Mouse (Mus musculus) limb, embryonic 14.5 days (tissue): ENCODE measurements at regions not wholly inside any gene's neighbourhood (a gene's known extent, or its start where the extent isn't known, plus 50 kb on each side); places are given as distances from the start of the nearest gene placed in this dataset.

ENCODE experiments used
- ATAC-seq: fragments of 200-750 bp; cut with Nextera tagmentation; 2 replicates; pipeline ENCODE4 v1.8.0; 2017; ENCODE audit warnings: low read depth, moderate number of reproducible peaks, moderate TSS enrichment; ENCODE audit not compliant: low FRiP score
- DNase-seq: peaks from one replicate; pipeline ENCODE4 v3.0.0-alpha.2; 2015; ENCODE audit warnings: low spot score
- H3K27ac ChIP-seq: fragments of 300-500 bp; sonication (generic); replicated peaks from 2 replicates; pipeline ENCODE4 v1.5.1; 2014; ENCODE audit warnings: low read depth, mild to moderate bottlenecking, low read length, moderate library complexity, mixed read lengths
- H3K27me3 ChIP-seq: fragments of 300-500 bp; sonication (generic); 2 replicates; pipeline ENCODE4 v1.6.1; 2014; ENCODE audit warnings: low read length, mixed read lengths; ENCODE audit not compliant: control insufficient read depth, insufficient read depth
- H3K36me3 ChIP-seq: fragments of 300-500 bp; sonication (generic); 2 replicates; pipeline ENCODE4 v1.6.1; 2014; ENCODE audit warnings: mild to moderate bottlenecking, low read length, moderate library complexity, mixed read lengths; ENCODE audit not compliant: control insufficient read depth, insufficient read depth
- H3K4me1 ChIP-seq: fragments of 300-500 bp; sonication (generic); 2 replicates; pipeline ENCODE4 v1.6.1; 2014; ENCODE audit warnings: antibody characterized with exemption, low read length, mixed read lengths; ENCODE audit not compliant: control insufficient read depth, insufficient read depth
- H3K4me2 ChIP-seq: fragments of 300-500 bp; sonication (generic); replicated peaks from 2 replicates; pipeline ENCODE4 v1.6.1; 2014; ENCODE audit warnings: low read depth, mild to moderate bottlenecking, low read length, moderate library complexity; ENCODE audit not compliant: severe bottlenecking
- H3K4me3 ChIP-seq: fragments of 300-500 bp; sonication (generic); replicated peaks from 2 replicates; pipeline ENCODE4 v1.5.1; 2014; ENCODE audit warnings: low read length
- H3K9ac ChIP-seq: fragments of 300-500 bp; sonication (generic); 2 replicates; pipeline ENCODE4 v1.6.1; 2014; ENCODE audit warnings: mild to moderate bottlenecking, low read depth, low read length, moderate library complexity; ENCODE audit not compliant: severe bottlenecking
- H3K9me3 ChIP-seq: fragments of 300-500 bp; sonication (generic); 2 replicates; pipeline ENCODE4 v1.6.1; 2016; ENCODE audit warnings: low read length; ENCODE audit not compliant: control insufficient read depth
- POLR2A ChIP-seq: fragments of 200-500 bp; IDR thresholded peaks from 2 replicates; pipeline ENCODE4 v1.8.0; 2012; ENCODE audit warnings: inconsistent platforms, mild to moderate bottlenecking, moderate library complexity, borderline replicate concordance; ENCODE audit not compliant: insufficient read depth, insufficient read length; ENCODE audit errors: extremely low read depth
- WGBS: fragments of 180-500 bp; shearing (Covaris S2); extraction: QIAGEN DNeasy Blood & Tissue Kit; methylation state at CpG from one replicate; pipeline ENCODE4 v1.1.7; 2014; 5-methylcytosine and 5-hydroxymethylcytosine counted together

DNA sequence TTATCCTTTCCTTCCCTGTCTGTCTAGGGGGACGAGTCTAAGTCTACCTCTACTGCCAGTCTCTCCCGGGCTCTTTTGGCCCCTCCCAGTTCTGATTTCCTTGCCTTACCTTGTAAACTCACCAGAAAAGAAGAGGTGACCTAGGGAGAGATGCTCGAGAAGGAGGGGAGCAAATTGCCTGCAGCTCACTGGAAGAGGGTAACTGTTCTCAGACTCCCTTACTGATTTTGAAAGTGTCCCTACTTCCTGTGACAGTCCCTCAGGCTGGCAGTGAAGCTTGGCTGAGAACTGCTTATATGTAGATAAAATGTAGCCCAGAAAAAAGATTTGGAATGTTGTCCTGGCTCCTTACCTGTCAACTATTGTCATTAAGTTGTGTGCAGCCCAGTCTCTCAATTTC is 180.6 kb upstream of the Tab2 start:
- no peaks in the 10 kb centered on the region for H3K27me3 ChIP-seq
- H3K9me3 ChIP-seq: no peaks in the 10 kb centered on the region
- no peak overlapping the region for H3K4me3 ChIP-seq
- no peak overlapping the region for H3K9ac ChIP-seq
- H3K4me2 ChIP-seq: no peak overlapping the region
- ATAC-seq (no peak), DNase-seq (no peak)
- no peaks in the 10 kb centered on the region for H3K36me3 ChIP-seq
- no peak overlapping the region for H3K27ac ChIP-seq
- TF ChIP-seq POLR2A: no peak
- WGBS: 62% methylated on average over 3 of the region's 3 CpGs
- peaks cover 10% of the 10 kb centered on the region for H3K4me1 ChIP-seq

DNA sequence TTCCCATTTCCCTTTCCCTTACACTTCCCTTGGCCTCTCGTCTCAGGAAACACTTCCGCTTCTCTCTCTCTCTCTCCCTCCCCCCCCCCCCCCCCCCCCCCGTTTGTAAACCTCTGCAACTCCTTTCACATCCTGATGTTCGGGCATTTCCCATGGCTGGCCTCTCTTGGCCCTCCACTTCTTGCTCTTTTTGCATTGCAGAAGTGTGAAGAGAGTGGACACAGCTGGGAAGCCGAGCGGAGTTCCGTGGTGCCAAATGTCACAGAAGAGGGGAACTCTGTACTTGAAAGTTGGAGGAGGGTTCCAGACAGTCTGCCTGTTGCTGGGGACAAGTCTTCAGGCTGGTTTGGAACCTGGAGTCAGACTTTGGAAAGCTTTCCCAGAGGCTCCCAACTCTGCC is 179.2 kb upstream of the Tab2 start:
- 65% methylated on average over 7 of the region's 7 CpGs for WGBS
- Histone ChIP-seq H3K4me3 (no peak overlapping the region), H3K4me2 (no peak overlapping the region), H3K4me1 (peaks cover 10% of the 10 kb centered on the region), H3K9ac (no peak overlapping the region), H3K27ac (no peak overlapping the region), H3K36me3 (no peaks in the 10 kb centered on the region), H3K27me3 (no peaks in the 10 kb centered on the region), H3K9me3 (no peaks in the 10 kb centered on the region)
- ATAC-seq: no peak
- no peak for TF ChIP-seq POLR2A
- no peak for DNase-seq

DNA sequence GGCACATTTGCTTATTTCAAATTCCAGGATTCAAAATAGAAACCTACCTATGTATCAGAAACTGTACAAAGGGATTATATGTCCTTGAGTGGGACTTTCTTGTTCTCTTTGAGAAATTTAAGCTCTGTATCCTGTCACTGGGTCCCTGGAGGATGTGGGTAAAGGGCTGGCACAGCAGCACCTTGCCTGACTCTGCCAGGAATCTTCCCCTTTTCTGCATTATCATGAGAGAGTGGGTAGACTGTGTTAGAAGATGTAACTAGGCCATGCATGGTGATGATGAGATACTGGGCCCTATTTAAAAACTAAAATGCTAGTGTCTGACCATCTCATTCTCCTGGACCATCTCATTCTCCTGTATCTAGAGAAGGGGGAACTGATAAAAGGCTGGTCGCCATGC is 178.4 kb upstream of the Tab2 start:
- 94% methylated on average over 1 of the region's 1 CpGs for WGBS
- TF ChIP-seq POLR2A: no peak
- Histone ChIP-seq H3K9me3 (no peaks in the 10 kb centered on the region), H3K27ac (no peak overlapping the region), H3K4me2 (no peak overlapping the region), H3K9ac (no peak overlapping the region), H3K27me3 (no peaks in the 10 kb centered on the region), H3K4me1 (peaks cover 10% of the 10 kb centered on the region), H3K4me3 (no peak overlapping the region), H3K36me3 (no peaks in the 10 kb centered on the region)
- no peak for DNase-seq
- no peak for ATAC-seq

DNA sequence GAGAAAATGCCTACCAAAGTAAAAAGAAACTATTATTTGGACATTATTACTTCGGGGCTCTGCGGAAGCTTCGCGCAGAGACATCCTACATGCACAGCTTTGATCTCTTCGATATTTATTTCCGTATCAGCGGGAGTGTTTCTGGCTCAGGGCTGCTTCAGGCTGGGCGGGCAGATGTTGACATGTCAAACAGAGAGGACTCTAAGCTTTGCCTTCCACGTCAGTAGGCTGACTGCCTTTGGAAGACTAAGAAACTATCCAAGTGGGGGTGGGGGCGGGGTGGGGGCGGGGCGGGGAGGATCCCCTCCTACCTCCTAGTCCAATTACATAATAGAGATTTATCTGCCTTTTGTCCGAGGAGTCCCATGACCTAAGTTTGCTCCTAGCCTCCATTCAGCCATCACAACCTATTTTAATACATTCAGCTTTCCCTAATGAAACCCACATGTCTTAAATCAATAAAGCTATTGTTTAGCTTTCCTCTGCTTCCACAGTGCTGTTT is 177.5 kb upstream of the Tab2 start:
- peak; percentile 3 for DNase-seq
- H3K36me3 ChIP-seq: no peaks in the 10 kb centered on the region
- ATAC-seq: peak; percentile 49
- WGBS: 41% methylated on average over 13 of the region's 13 CpGs
- peak overlapping the region; percentile 27; the same call in 1 of the 2 replicates for H3K27ac ChIP-seq
- H3K4me1 ChIP-seq: peaks cover 10% of the 10 kb centered on the region
- H3K9me3 ChIP-seq: no peaks in the 10 kb centered on the region
- H3K9ac ChIP-seq: no peak overlapping the region
- H3K4me3 ChIP-seq: no peak overlapping the region
- H3K4me2 ChIP-seq: 0 out of 2 replicates have a peak overlapping the region, but pooled peaks have one; percentile 7
- H3K27me3 ChIP-seq: no peaks in the 10 kb centered on the region
- TF ChIP-seq POLR2A: no peak

DNA sequence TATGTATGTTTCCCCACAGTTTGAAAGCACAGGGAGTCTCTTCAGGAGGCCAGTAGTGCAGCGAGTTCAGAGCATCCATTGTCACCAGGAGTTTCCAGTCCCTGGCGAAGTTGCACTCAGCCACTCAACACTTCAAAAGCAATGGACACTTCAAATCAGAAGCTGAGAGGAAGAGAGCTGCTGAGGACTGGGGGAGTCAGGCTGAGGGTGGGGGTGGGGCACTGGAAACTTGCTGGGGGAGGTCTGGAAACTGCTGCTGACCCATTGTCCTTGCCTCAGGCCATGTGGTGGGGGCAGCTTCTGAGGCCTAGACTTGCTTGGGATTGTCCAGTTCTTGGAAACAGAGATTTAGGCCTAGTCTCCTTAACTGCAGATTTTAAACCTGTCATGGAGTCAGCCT is 176.8 kb upstream of the Tab2 start:
- Histone ChIP-seq H3K36me3 (no peaks in the 10 kb centered on the region), H3K4me2 (no peak overlapping the region), H3K4me1 (peaks cover 10% of the 10 kb centered on the region), H3K9me3 (no peaks in the 10 kb centered on the region), H3K27ac (no peak overlapping the region), H3K9ac (no peak overlapping the region), H3K27me3 (no peaks in the 10 kb centered on the region), H3K4me3 (no peak overlapping the region)
- DNase-seq: no peak
- 81% methylated on average over 2 of the region's 2 CpGs for WGBS
- no peak for TF ChIP-seq POLR2A
- ATAC-seq: no peak
